Mouse (Mus musculus): ENCODE data around the gene Lamc1. TPM values are rescaled to one million over a fixed set of nuclear protein-coding genes. Genes with fewer than 3 reads are reported as not detected.

The Lamc1 gene
- total and polyA plus RNA-seq, 3 experiments, result 13.1 to 174 (median 32.4) TPM

DNA sequence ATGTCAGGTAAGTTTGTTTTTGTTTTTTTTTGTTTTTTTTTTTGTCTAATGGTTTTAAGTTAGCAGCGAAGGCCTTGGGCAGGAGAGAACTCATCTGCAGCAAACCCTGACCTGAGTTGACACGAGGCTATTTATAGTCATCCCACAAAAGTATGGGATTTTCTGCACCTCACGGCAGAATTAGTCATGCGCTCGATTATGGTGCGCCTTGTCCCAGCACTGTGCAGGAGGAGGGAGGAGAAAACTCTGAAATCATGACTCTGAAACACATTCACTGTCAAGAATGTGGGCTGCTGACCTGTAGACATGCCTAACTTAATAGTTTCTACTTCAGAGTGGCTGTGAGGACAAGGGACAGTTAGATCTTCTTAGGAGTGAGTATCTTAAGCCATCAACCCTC is 40.4 kb downstream of the Lamc1 start:
- H3K79me2 ChIP-seq (ENCODE audit: control insufficient read depth, insufficient read depth, low read length, poor library complexity), result peaks cover 1% of the 10 kb centered on the region; the same call in 1 of the 2 replicates
- no peak overlapping the region for H3K9ac ChIP-seq (ENCODE audit: control insufficient read depth, low read depth, low read length, poor library complexity, severe bottlenecking)
- no peaks in the 10 kb centered on the region for H3K27me3 ChIP-seq (ENCODE audit: control insufficient read depth in 1 of 2, insufficient read depth in 2 of 2, low read length in 2 of 2)
- no peaks in the 10 kb centered on the region for H3K9me3 ChIP-seq (replicated peaks; ENCODE audit: insufficient read depth, low read length)
- H3K4me3 ChIP-seq (ENCODE audit: control insufficient read depth in 1 of 2, insufficient read depth in 1 of 2, low read depth in 2 of 2, low read length in 2 of 2), result no peak overlapping the region
- peaks cover 6 to 11% of the 10 kb centered on the region in 2 experiments for H3K4me1 ChIP-seq (ENCODE audit: control insufficient read depth in 1 of 2, insufficient read depth in 2 of 2, low read length in 2 of 2)
- no peak for TF ChIP-seq POLR2AphosphoS5 (IDR thresholded peaks at IDR 0.05; ENCODE audit: borderline replicate concordance, low read depth, low read length)
- TF ChIP-seq MAFK (IDR thresholded peaks at IDR 0.05; ENCODE audit: borderline replicate concordance, low read depth, low read length), result no peak
- TF ChIP-seq ELF1 (IDR thresholded peaks at IDR 0.05; ENCODE audit: low read depth, low read length), result no peak
- no peak for TF ChIP-seq RAD21 (IDR thresholded peaks at IDR 0.05; ENCODE audit: low read depth, low read length)
- TF ChIP-seq ZMIZ1 (IDR thresholded peaks at IDR 0.05; ENCODE audit: low read depth, low read length), result no peak
- no peak for TF ChIP-seq MAZ (IDR thresholded peaks at IDR 0.05; ENCODE audit: low read depth, low read length)
- TF ChIP-seq MYB (IDR thresholded peaks at IDR 0.05; ENCODE audit: low read depth, low read length), result no peak
- no peak for TF ChIP-seq JUND (IDR thresholded peaks at IDR 0.05; ENCODE audit: low read depth, low read length)
- peaks cover 0 to 8% of the 10 kb centered on the region in 2 experiments; a peak in 2 of 4 replicates for H3K36me3 ChIP-seq (ENCODE audit: control insufficient read depth in 1 of 2, insufficient read depth in 2 of 2, low read length in 2 of 2)
- no peak overlapping the region for H3K27ac ChIP-seq (ENCODE audit: control insufficient read depth, low read depth, low read length)
- DNase-seq (ENCODE audit: low read depth, low spot score), result no peak

DNA sequence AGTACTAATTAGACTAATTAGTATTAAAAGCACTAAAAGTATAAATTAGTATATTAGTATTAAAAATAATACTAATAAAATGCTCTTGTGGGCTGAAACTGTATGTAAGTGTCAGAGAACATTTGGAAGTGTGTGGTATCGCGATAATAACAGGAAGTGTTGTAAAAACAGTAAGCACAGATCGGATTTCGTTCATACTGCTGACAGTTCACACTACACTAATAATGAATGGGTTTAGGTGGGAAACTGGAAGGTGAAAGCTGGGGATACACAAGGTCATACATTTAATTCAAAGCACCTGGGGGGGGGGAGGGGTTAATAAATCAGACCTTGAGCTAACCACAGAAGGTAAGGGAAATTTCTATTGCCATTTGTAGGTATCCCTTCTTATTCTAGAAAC is 41.2 kb downstream of the Lamc1 start:
- H3K4me1 ChIP-seq (ENCODE audit: control insufficient read depth in 1 of 2, insufficient read depth in 2 of 2, low read length in 2 of 2), result peaks cover 6 to 11% of the 10 kb centered on the region in 2 experiments
- no peaks in the 10 kb centered on the region for H3K9me3 ChIP-seq (replicated peaks; ENCODE audit: insufficient read depth, low read length)
- no peak for TF ChIP-seq ZMIZ1 (IDR thresholded peaks at IDR 0.05; ENCODE audit: low read depth, low read length)
- TF ChIP-seq JUND (IDR thresholded peaks at IDR 0.05; ENCODE audit: low read depth, low read length), result no peak
- no peak for TF ChIP-seq E2F4 (IDR thresholded peaks at IDR 0.05; ENCODE audit: borderline replicate concordance, low read depth, low read length)
- TF ChIP-seq RAD21 (IDR thresholded peaks at IDR 0.05; ENCODE audit: low read depth, low read length), result no peak
- TF ChIP-seq BHLHE40 (IDR thresholded peaks at IDR 0.05; ENCODE audit: borderline replicate concordance, low read depth, low read length), result no peak
- no peak for TF ChIP-seq ELF1 (IDR thresholded peaks at IDR 0.05; ENCODE audit: low read depth, low read length)
- no peak for TF ChIP-seq CTCF (IDR thresholded peaks at IDR 0.05 in 2 of 3, conservative IDR thresholded peaks at IDR 0.05 in 1 of 3; ENCODE audit: control insufficient read depth in 1 of 3, insufficient read depth in 1 of 3, low read depth in 2 of 3, low read length in 3 of 3, poor library complexity in 1 of 3, severe bottlenecking in 1 of 3)
- no peak for TF ChIP-seq MXI1 (IDR thresholded peaks at IDR 0.05; ENCODE audit: low read depth, low read length)
- no peak for TF ChIP-seq MYB (IDR thresholded peaks at IDR 0.05; ENCODE audit: low read depth, low read length)
- no peak for TF ChIP-seq KAT2A (conservative IDR thresholded peaks at IDR 0.05; ENCODE audit: low read depth, low read length)
- no peak for TF ChIP-seq MAFK (IDR thresholded peaks at IDR 0.05; ENCODE audit: borderline replicate concordance, low read depth, low read length)
- TF ChIP-seq HCFC1 (IDR thresholded peaks at IDR 0.05; ENCODE audit: low read depth, low read length), result no peak
- TF ChIP-seq POLR2AphosphoS5 (IDR thresholded peaks at IDR 0.05; ENCODE audit: borderline replicate concordance, low read depth, low read length), result no peak
- no peak for TF ChIP-seq MAX (IDR thresholded peaks at IDR 0.05; ENCODE audit: low read length)
- TF ChIP-seq NELFE (IDR thresholded peaks at IDR 0.05; ENCODE audit: low read depth, low read length), result no peak
- TF ChIP-seq MEF2A (IDR thresholded peaks at IDR 0.05; ENCODE audit: extremely low read depth, insufficient replicate concordance, low read depth, low read length, poor library complexity, severe bottlenecking), result no peak
- no peaks in the 10 kb centered on the region for H3K27me3 ChIP-seq (ENCODE audit: control insufficient read depth in 1 of 2, insufficient read depth in 2 of 2, low read length in 2 of 2)
- no peak overlapping the region for H3K9ac ChIP-seq (ENCODE audit: control insufficient read depth, low read depth, low read length, poor library complexity, severe bottlenecking)
- no peak overlapping the region for H3K4me3 ChIP-seq (ENCODE audit: control insufficient read depth in 1 of 2, insufficient read depth in 1 of 2, low read depth in 2 of 2, low read length in 2 of 2)
- peaks cover 1% of the 10 kb centered on the region; the same call in 1 of the 2 replicates for H3K79me2 ChIP-seq (ENCODE audit: control insufficient read depth, insufficient read depth, low read length, poor library complexity)
- peaks cover 0 to 8% of the 10 kb centered on the region in 2 experiments; a peak in 2 of 4 replicates for H3K36me3 ChIP-seq (ENCODE audit: control insufficient read depth in 1 of 2, insufficient read depth in 2 of 2, low read length in 2 of 2)
- peak; percentile 28 for DNase-seq (ENCODE audit: low read depth, low spot score)
- no peak overlapping the region for H3K27ac ChIP-seq (ENCODE audit: control insufficient read depth, low read depth, low read length)

Measured in MEL (cell line).